Mouse (Mus musculus) cerebellum, adult 2 months (tissue): ENCODE results near the gene Mroh3.

Source experiments
- CTCF ChIP-seq: fragments of 200-500 bp; IDR thresholded peaks from 2 replicates; pipeline ENCODE4 v1.5.1; 2011; ENCODE audit warnings: low read depth, mild to moderate bottlenecking, control low read depth, low read length, moderate library complexity, borderline replicate concordance; ENCODE audit not compliant: insufficient read depth
- POLR2A ChIP-seq: fragments of 200-500 bp; IDR thresholded peaks from 2 replicates; pipeline ENCODE4 v1.6.1; 2011; ENCODE audit warnings: low read length, control low read depth, borderline replicate concordance; ENCODE audit not compliant: insufficient read depth

DNA sequence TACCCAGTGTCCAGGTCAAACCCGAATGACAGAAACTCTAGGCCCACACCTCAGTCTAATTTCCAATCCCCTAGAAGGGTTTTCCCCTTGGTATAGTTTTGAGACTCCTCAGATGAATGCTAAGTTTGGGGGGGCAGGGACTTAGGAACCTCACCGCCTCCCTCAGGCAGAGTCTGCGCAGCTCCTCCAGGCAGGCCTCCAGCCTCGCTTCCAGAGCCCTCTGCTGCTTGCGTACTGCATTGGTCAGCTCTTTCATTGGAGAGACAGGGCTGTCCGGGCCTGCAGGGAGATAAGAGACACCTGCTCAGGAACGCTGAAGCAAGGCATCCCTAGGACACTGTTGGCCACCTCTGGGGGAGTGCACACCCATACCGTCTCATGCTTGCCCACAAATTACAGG, 14.0 kb upstream of the Mroh3 start:
- TF ChIP-seq CTCF (no peak), POLR2A (no peak)
